Mouse (Mus musculus): ENCODE measurements around the gene Pkhd1. TPM values are rescaled to one million over a fixed set of nuclear protein-coding genes. Genes with fewer than 3 reads are reported as not detected.

Pkhd1 gene
- polyA plus RNA-seq, 1 experiment from 2014 or later = 0.04 TPM

DNA sequence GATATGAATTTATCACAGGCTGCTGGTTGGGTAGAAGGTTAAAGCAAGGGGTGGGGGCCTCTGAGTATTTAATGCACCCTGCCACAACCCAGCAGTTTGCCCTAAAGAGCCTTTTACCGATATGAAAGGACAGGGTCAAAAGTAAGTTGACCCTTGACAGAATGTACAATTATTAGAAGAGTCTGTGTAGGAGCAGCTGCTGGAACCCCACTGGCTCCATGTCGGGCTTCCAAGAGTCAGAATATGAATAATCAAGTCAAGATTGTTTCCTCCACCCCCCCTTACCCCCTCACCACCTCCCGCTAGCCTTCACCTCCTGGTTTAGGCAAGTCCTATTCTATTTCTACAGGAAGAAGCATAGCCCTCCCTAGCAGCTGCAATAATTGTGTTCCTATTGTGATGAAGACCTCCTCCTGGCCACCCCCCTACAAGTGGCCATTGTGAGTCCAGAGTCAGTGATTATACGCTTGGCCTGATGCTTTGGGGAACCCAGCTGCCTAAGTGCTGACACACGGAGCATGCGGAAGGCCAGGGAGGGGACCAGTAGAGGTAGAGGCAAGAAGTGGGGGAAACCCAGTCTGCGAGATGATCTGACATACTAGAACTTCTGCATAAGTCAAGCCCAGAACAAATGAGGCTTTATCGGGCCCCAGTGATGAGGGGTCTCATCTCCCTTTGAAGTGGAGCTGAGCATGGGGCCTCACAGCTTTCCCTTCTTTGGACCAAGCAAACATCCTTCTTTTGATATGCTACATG lies 315.5 kb downstream of the Pkhd1 start:
- Histone ChIP-seq H3K4me2 (ENCODE audit: low read depth) (no peak overlapping the region), H3K4me1 (ENCODE audit: control insufficient read depth, insufficient read depth, low read length) (peaks cover 3% of the 10 kb centered on the region; the same call in 1 of the 2 replicates), H3K9me3 (ENCODE audit: control insufficient read depth, low read length) (no peaks in the 10 kb centered on the region), H3K4me3 (ENCODE audit: low read depth, low read length) (no peak overlapping the region), H3K9ac (ENCODE audit: low read length) (no peak overlapping the region), H3K27ac (ENCODE audit: low read depth, low read length) (0 out of 2 replicates have a peak overlapping the region, but pooled peaks have one; percentile 24), H3K36me3 (ENCODE audit: control insufficient read depth, insufficient read depth, low read length) (no peaks in the 10 kb centered on the region), H3K27me3 (ENCODE audit: control insufficient read depth, insufficient read depth, low read length) (peaks cover 6% of the 10 kb centered on the region; the same call in 1 of the 2 replicates)
- DNase-seq (ENCODE audit: low spot score) = peak; percentile 80
- peak; percentile 93 for ATAC-seq (ENCODE audit: insufficient read depth, low FRiP score, low TSS enrichment)
- 24% methylated on average over 8 of the region's 8 CpGs for WGBS

DNA sequence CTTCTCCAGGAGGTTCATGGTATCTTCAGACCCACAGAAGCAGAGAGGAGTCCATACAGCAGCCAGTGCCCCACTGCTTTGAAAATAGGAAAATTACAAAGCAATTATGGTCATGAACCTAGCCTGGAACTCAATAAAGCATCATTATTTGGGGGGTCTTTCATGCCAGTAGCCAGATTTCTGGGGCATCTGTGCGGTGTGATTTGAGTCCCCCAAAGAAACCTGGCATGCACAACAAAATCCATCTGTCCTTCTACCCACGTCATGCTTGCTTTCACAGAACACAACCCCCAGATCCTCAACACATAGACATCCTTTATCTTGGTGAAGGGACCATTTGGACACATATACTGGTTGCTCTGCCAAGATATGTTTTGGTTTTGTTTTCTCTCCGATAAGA lies 316.2 kb downstream of the Pkhd1 start:
- 56% methylated on average over 3 of the region's 3 CpGs for WGBS
- Histone ChIP-seq H3K27me3 (ENCODE audit: control insufficient read depth, insufficient read depth, low read length) (peaks cover 6% of the 10 kb centered on the region; the same call in 1 of the 2 replicates), H3K4me2 (ENCODE audit: low read depth) (no peak overlapping the region), H3K9me3 (ENCODE audit: control insufficient read depth, low read length) (no peaks in the 10 kb centered on the region), H3K36me3 (ENCODE audit: control insufficient read depth, insufficient read depth, low read length) (no peaks in the 10 kb centered on the region), H3K4me1 (ENCODE audit: control insufficient read depth, insufficient read depth, low read length) (peaks cover 3% of the 10 kb centered on the region; the same call in 1 of the 2 replicates), H3K4me3 (ENCODE audit: low read depth, low read length) (no peak overlapping the region), H3K9ac (ENCODE audit: low read length) (no peak overlapping the region), H3K27ac (ENCODE audit: low read depth, low read length) (no peak overlapping the region; the same call in 1 of the 2 replicates)
- DNase-seq (ENCODE audit: low spot score) (peak; percentile 16), ATAC-seq (ENCODE audit: insufficient read depth, low FRiP score, low TSS enrichment) (no peak)

GRCm38 (mm10) chr1:20288696-20289095 lies 329.2 kb downstream of the Pkhd1 start:
- no peak overlapping the region for H3K9ac ChIP-seq (ENCODE audit: low read length)
- no peak for ATAC-seq (ENCODE audit: insufficient read depth, low FRiP score, low TSS enrichment)

GRCm38 (mm10) chr1:20260403-20260802 lies 357.5 kb downstream of the Pkhd1 start:
- H3K4me1 ChIP-seq (ENCODE audit: control insufficient read depth, insufficient read depth, low read length) = no peaks in the 10 kb centered on the region
- no peak overlapping the region for H3K27ac ChIP-seq (ENCODE audit: low read depth, low read length)
- H3K9me3 ChIP-seq (ENCODE audit: control insufficient read depth, low read length) = no peaks in the 10 kb centered on the region
- H3K4me2 ChIP-seq (ENCODE audit: low read depth) = no peak overlapping the region
- ATAC-seq (ENCODE audit: insufficient read depth, low FRiP score, low TSS enrichment) (no peak), DNase-seq (ENCODE audit: low spot score) (no peak)
- no peak overlapping the region for H3K4me3 ChIP-seq (ENCODE audit: low read depth, low read length)
- no peaks in the 10 kb centered on the region for H3K27me3 ChIP-seq (ENCODE audit: control insufficient read depth, insufficient read depth, low read length)
- no peak overlapping the region for H3K9ac ChIP-seq (ENCODE audit: low read length)
- 71% methylated on average over 5 of the region's 5 CpGs for WGBS
- no peaks in the 10 kb centered on the region for H3K36me3 ChIP-seq (ENCODE audit: control insufficient read depth, insufficient read depth, low read length)

More at GRCm38 (mm10) chr1:20288696-20289095, 329.2 kb downstream of the Pkhd1 start:
- no peaks in the 10 kb centered on the region for H3K36me3 ChIP-seq (ENCODE audit: control insufficient read depth, insufficient read depth, low read length)
- no peak overlapping the region for H3K4me3 ChIP-seq (ENCODE audit: low read depth, low read length)
- 82% methylated on average over 1 of the region's 1 CpGs for WGBS
- no peak for DNase-seq (ENCODE audit: low spot score)
- no peaks in the 10 kb centered on the region for H3K4me1 ChIP-seq (ENCODE audit: control insufficient read depth, insufficient read depth, low read length)
- no peaks in the 10 kb centered on the region for H3K9me3 ChIP-seq (ENCODE audit: control insufficient read depth, low read length)
- no peak overlapping the region for H3K27ac ChIP-seq (ENCODE audit: low read depth, low read length)
- H3K27me3 ChIP-seq (ENCODE audit: control insufficient read depth, insufficient read depth, low read length) = no peaks in the 10 kb centered on the region
- no peak overlapping the region for H3K4me2 ChIP-seq (ENCODE audit: low read depth)

- no peaks in the 10 kb centered on the region for H3K4me1 ChIP-seq (ENCODE audit: control insufficient read depth, insufficient read depth, low read length)
- no peaks in the 10 kb centered on the region for H3K36me3 ChIP-seq (ENCODE audit: control insufficient read depth, insufficient read depth, low read length)
- no peak overlapping the region for H3K4me2 ChIP-seq (ENCODE audit: low read depth)
- 62% methylated on average over 2 of the region's 2 CpGs for WGBS
- DNase-seq (ENCODE audit: low spot score) (no peak), ATAC-seq (ENCODE audit: insufficient read depth, low FRiP score, low TSS enrichment) (no peak)
- H3K4me3 ChIP-seq (ENCODE audit: low read depth, low read length) = no peak overlapping the region
- H3K27ac ChIP-seq (ENCODE audit: low read depth, low read length) = no peak overlapping the region
- H3K9ac ChIP-seq (ENCODE audit: low read length) = no peak overlapping the region
- H3K9me3 ChIP-seq (ENCODE audit: control insufficient read depth, low read length) = no peaks in the 10 kb centered on the region
- H3K27me3 ChIP-seq (ENCODE audit: control insufficient read depth, insufficient read depth, low read length) = no peaks in the 10 kb centered on the region
Measured at GRCm38 (mm10) chr1:20248169-20248568, 369.7 kb downstream of the Pkhd1 start.

- Histone ChIP-seq H3K4me1 (ENCODE audit: control insufficient read depth, insufficient read depth, low read length) (no peaks in the 10 kb centered on the region), H3K27me3 (ENCODE audit: control insufficient read depth, insufficient read depth, low read length) (no peaks in the 10 kb centered on the region), H3K36me3 (ENCODE audit: control insufficient read depth, insufficient read depth, low read length) (no peaks in the 10 kb centered on the region), H3K9me3 (ENCODE audit: control insufficient read depth, low read length) (no peaks in the 10 kb centered on the region), H3K27ac (ENCODE audit: low read depth, low read length) (no peak overlapping the region), H3K4me3 (ENCODE audit: low read depth, low read length) (no peak overlapping the region), H3K4me2 (ENCODE audit: low read depth) (no peak overlapping the region), H3K9ac (ENCODE audit: low read length) (no peak overlapping the region)
- WGBS = 43% methylated on average over 1 of the region's 1 CpGs
- ATAC-seq (ENCODE audit: insufficient read depth, low FRiP score, low TSS enrichment) = no peak
- DNase-seq (ENCODE audit: low spot score) = no peak
Measured at GRCm38 (mm10) chr1:20216681-20217080, 401.2 kb downstream of the Pkhd1 start.

DNA sequence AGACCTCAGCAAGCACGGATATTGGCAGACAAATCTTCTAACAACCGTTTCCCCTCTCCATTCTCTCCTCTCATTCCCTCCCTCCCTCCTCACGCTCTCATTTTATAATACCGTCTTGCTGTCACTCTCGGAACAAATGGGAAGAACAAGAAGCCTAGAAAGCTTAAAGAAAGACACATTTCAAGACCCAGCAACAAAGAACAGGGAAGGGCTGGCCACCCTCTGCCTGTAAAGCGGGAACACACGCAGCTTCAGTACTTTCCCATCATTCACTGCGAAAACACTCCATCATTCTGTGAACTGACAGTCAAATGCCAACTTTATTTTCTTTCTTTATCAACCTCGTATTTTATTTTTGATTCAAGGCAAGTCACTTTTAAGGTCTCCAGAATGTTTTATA lies 427.4 kb downstream of the Pkhd1 start:
- ATAC-seq (ENCODE audit: insufficient read depth, low FRiP score, low TSS enrichment) (peak; percentile 42; the same call in 1 of the 2 replicates), DNase-seq (ENCODE audit: low spot score) (no peak)
- H3K27ac ChIP-seq (ENCODE audit: low read depth, low read length) = no peak overlapping the region
- H3K9ac ChIP-seq (ENCODE audit: low read length) = no peak overlapping the region
- H3K9me3 ChIP-seq (ENCODE audit: control insufficient read depth, low read length) = no peaks in the 10 kb centered on the region
- H3K4me3 ChIP-seq (ENCODE audit: low read depth, low read length) = no peak overlapping the region
- H3K4me1 ChIP-seq (ENCODE audit: control insufficient read depth, insufficient read depth, low read length) = no peaks in the 10 kb centered on the region
- H3K4me2 ChIP-seq (ENCODE audit: low read depth) = no peak overlapping the region
- H3K36me3 ChIP-seq (ENCODE audit: control insufficient read depth, insufficient read depth, low read length) = no peaks in the 10 kb centered on the region
- 23% methylated on average over 9 of the region's 9 CpGs for WGBS
- no peaks in the 10 kb centered on the region for H3K27me3 ChIP-seq (ENCODE audit: control insufficient read depth, insufficient read depth, low read length)

DNA sequence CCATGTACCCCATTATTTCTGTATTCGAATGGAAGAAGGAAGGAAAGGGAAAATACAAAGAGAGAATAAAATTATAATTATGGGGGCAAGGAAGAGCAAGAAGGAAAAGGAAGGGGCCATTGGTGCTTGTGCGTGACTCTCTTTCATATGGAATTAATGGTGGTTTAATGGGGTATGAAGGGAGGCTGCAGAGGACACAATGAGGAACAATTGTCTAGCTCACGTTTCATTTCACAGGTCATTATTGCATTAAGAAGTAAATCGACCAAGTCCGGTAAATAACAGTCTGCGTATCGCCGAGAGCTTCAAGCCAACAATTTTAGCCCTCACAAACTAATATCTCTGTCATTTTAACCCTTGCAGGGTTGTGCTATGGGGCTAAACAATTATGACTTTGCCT lies 437.7 kb downstream of the Pkhd1 start:
- Histone ChIP-seq H3K27ac (ENCODE audit: low read depth, low read length) (no peak overlapping the region), H3K27me3 (ENCODE audit: control insufficient read depth, insufficient read depth, low read length) (no peaks in the 10 kb centered on the region), H3K9me3 (ENCODE audit: control insufficient read depth, low read length) (no peaks in the 10 kb centered on the region), H3K4me2 (ENCODE audit: low read depth) (no peak overlapping the region), H3K4me3 (ENCODE audit: low read depth, low read length) (no peak overlapping the region), H3K36me3 (ENCODE audit: control insufficient read depth, insufficient read depth, low read length) (no peaks in the 10 kb centered on the region), H3K4me1 (ENCODE audit: control insufficient read depth, insufficient read depth, low read length) (peaks cover 5% of the 10 kb centered on the region; the same call in 1 of the 2 replicates), H3K9ac (ENCODE audit: low read length) (no peak overlapping the region)
- 38% methylated on average over 8 of the region's 8 CpGs for WGBS
- DNase-seq (ENCODE audit: low spot score) = peak; percentile 13
- no peak for ATAC-seq (ENCODE audit: insufficient read depth, low FRiP score, low TSS enrichment)

DNA sequence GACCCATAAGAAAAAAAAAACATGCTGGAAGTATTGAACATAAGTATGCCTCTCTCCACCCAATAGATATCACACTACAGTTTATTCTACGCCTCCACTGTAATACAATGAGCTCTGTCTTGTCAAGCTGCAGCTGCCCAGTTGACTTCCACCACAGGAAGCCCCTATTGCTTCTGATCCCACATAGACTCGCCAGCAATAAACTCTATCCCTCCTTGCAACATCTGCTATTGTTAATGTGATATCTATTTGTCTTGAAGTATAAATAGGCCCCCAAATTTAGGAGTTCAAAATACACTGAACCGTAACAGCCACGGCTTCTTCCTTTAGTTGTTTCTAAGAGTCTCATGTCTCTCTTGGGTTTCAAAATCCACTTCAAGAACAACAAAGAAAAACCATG lies 446.7 kb downstream of the Pkhd1 start:
- Histone ChIP-seq H3K36me3 (ENCODE audit: control insufficient read depth, insufficient read depth, low read length) (no peaks in the 10 kb centered on the region), H3K27ac (ENCODE audit: low read depth, low read length) (no peak overlapping the region), H3K27me3 (ENCODE audit: control insufficient read depth, insufficient read depth, low read length) (no peaks in the 10 kb centered on the region), H3K9me3 (ENCODE audit: control insufficient read depth, low read length) (no peaks in the 10 kb centered on the region), H3K4me1 (ENCODE audit: control insufficient read depth, insufficient read depth, low read length) (no peaks in the 10 kb centered on the region), H3K4me2 (ENCODE audit: low read depth) (no peak overlapping the region), H3K4me3 (ENCODE audit: low read depth, low read length) (no peak overlapping the region), H3K9ac (ENCODE audit: low read length) (no peak overlapping the region)
- ATAC-seq (ENCODE audit: insufficient read depth, low FRiP score, low TSS enrichment) = no peak
- WGBS = 70% methylated on average over 4 of the region's 4 CpGs
- DNase-seq (ENCODE audit: low spot score) = no peak
